Mouse (Mus musculus) liver, embryonic 11.5 days (tissue): ENCODE results near the gene Dalrd3. TPM values are rescaled to one million over a fixed set of nuclear protein-coding genes. Genes with fewer than 3 reads are reported as not detected.
"Not testable (repeated sequence)": the region's sequence is repeated elsewhere in the genome, so short reads cannot be mapped to it uniquely, and the experiment has no call there.

Source experiments
- ATAC-seq: fragments of 200-750 bp; cut with Nextera tagmentation; replicated peaks from 2 replicates; pipeline ENCODE4 v1.8.0; 2017; ENCODE audit warnings: moderate number of reproducible peaks, mild to moderate bottlenecking, moderate TSS enrichment, moderate library complexity; ENCODE audit not compliant: low FRiP score
- DNase-seq: peaks from one replicate; pipeline ENCODE4 v3.0.0-alpha.2; 2017; ENCODE audit warnings: low spot score
- H3K27ac ChIP-seq: fragments of 300-500 bp; sonication (generic); 2 replicates; pipeline ENCODE4 v1.5.1; 2014; ENCODE audit warnings: mild to moderate bottlenecking, low read depth, low read length, control low read depth
- H3K27me3 ChIP-seq: fragments of 300-500 bp; sonication (generic); replicated peaks from 2 replicates; pipeline ENCODE4 v1.6.1; 2014; ENCODE audit warnings: low read length, mixed read lengths; ENCODE audit not compliant: control insufficient read depth, insufficient read depth
- H3K36me3 ChIP-seq: fragments of 300-500 bp; sonication (generic); 2 replicates; pipeline ENCODE4 v1.6.1; 2014; ENCODE audit warnings: mild to moderate bottlenecking, low read length, moderate library complexity, mixed read lengths; ENCODE audit not compliant: control insufficient read depth, insufficient read depth
- H3K4me1 ChIP-seq: fragments of 300-500 bp; sonication (generic); replicated peaks from 2 replicates; pipeline ENCODE4 v1.6.1; 2014; ENCODE audit warnings: low read length, mixed read lengths; ENCODE audit not compliant: control insufficient read depth, insufficient read depth
- H3K4me2 ChIP-seq: fragments of 300-500 bp; sonication (generic); 2 replicates; pipeline ENCODE4 v1.6.1; 2014; ENCODE audit warnings: mild to moderate bottlenecking, control low read depth, moderate library complexity
- H3K4me3 ChIP-seq: fragments of 300-500 bp; sonication (generic); 2 replicates; pipeline ENCODE4 v1.5.1; 2014; ENCODE audit warnings: low read depth, low read length, control low read depth
- H3K9ac ChIP-seq: fragments of 300-500 bp; sonication (generic); 2 replicates; pipeline ENCODE4 v1.6.1; 2014; ENCODE audit warnings: low read depth, low read length, control low read depth
- H3K9me3 ChIP-seq: fragments of 300-500 bp; sonication (generic); 2 replicates; pipeline ENCODE4 v1.6.1; 2016; ENCODE audit warnings: low read length, inconsistent platforms, mixed read lengths; ENCODE audit not compliant: control insufficient read depth
- WGBS: fragments of 180-500 bp; shearing (Covaris S2); extraction: QIAGEN DNeasy Blood & Tissue Kit; methylation state at CpG from one replicate; pipeline ENCODE4 v1.1.7; 2014; 5-methylcytosine and 5-hydroxymethylcytosine counted together
- microRNA counts: library from miRNA; unstranded; fragments of <30 nt; microRNA quantifications from one replicate; lab custom pipeline; 2015
- microRNA-seq: library from miRNA; unstranded; fragments of <30 nt; microRNA quantifications from one replicate; pipeline ENCODE4, GENCODE M21; 2017; ENCODE audit warnings: borderline number of aligned reads
- polyA plus RNA-seq: library from polyadenylated mRNA; unstranded; fragments of >200 nt; fragmentation: Nextera tagmentation; extraction: Ambion mirVana; gene quantifications from 2 replicates; pipeline ENCODE4 v1.2.1, GENCODE M21; 2014

Dalrd3 gene
- polyA plus RNA-seq, 1 experiment from 2014 or later = 106 TPM

- DNase-seq = no peak
- Histone ChIP-seq H3K4me1 (peaks cover 9% of the 10 kb centered on the region; the same call in 1 of the 2 replicates), H3K27ac (no peak overlapping the region), H3K36me3 (peaks cover 5% of the 10 kb centered on the region; the same call in 1 of the 2 replicates), H3K4me3 (no peak overlapping the region), H3K4me2 (no peak overlapping the region), H3K27me3 (no peaks in the 10 kb centered on the region), H3K9ac (no peak overlapping the region), H3K9me3 (no peaks in the 10 kb centered on the region)
- no peak for ATAC-seq
- 72% methylated on average over 4 of the region's 4 CpGs for WGBS
Observed at GRCm38 (mm10) chr9:108599021-108599566, 29.4 kb downstream of the Dalrd3 start.

- 61% methylated on average over 2 of the region's 2 CpGs for WGBS
- no peak overlapping the region for H3K9ac ChIP-seq
- ATAC-seq = no peak
- H3K9me3 ChIP-seq = no peaks in the 10 kb centered on the region
- peaks cover 6% of the 10 kb centered on the region; the same call in 1 of the 2 replicates for H3K4me1 ChIP-seq
- no peaks in the 10 kb centered on the region for H3K27me3 ChIP-seq
- no peak overlapping the region for H3K4me3 ChIP-seq
- DNase-seq = no peak
- no peak overlapping the region for H3K4me2 ChIP-seq
- no peak overlapping the region for H3K27ac ChIP-seq
- H3K36me3 ChIP-seq = peaks cover 12% of the 10 kb centered on the region; the same call in 1 of the 2 replicates
Observed at GRCm38 (mm10) chr9:108600011-108600410, 30.3 kb downstream of the Dalrd3 start.

- DNase-seq = no peak
Observed at GRCm38 (mm10) chr9:108601986-108602385, 32.3 kb downstream of the Dalrd3 start.

GRCm38 (mm10) chr9:108607929-108608328, 38.2 kb downstream of the Dalrd3 start:
- H3K36me3 ChIP-seq = peaks cover 46% of the 10 kb centered on the region
- H3K9ac ChIP-seq, ATAC-seq, H3K4me2 ChIP-seq, H3K27ac ChIP-seq, H3K4me1 ChIP-seq, DNase-seq, H3K9me3 ChIP-seq, H3K4me3 ChIP-seq, H3K27me3 ChIP-seq: not testable (repeated sequence)
- WGBS = 85% methylated on average over 5 of the region's 5 CpGs

More at GRCm38 (mm10) chr9:108601986-108602385, 32.3 kb downstream of the Dalrd3 start:
- no peak overlapping the region for H3K9ac ChIP-seq
- H3K9me3 ChIP-seq = no peaks in the 10 kb centered on the region
- H3K4me2 ChIP-seq = no peak overlapping the region
- H3K4me3 ChIP-seq = no peak overlapping the region
- no peaks in the 10 kb centered on the region for H3K27me3 ChIP-seq
- ATAC-seq = no peak
- peaks cover 2% of the 10 kb centered on the region; the same call in 1 of the 2 replicates for H3K4me1 ChIP-seq
- peaks cover 18% of the 10 kb centered on the region; the same call in 1 of the 2 replicates for H3K36me3 ChIP-seq
- WGBS = 75% methylated on average over 4 of the region's 4 CpGs
- H3K27ac ChIP-seq = no peak overlapping the region

GRCm38 (mm10) chr9:108608889-108609288, 39.2 kb downstream of the Dalrd3 start:
- Histone ChIP-seq H3K4me1 (no peaks in the 10 kb centered on the region; the same call in 1 of the 2 replicates), H3K9ac (no peak overlapping the region), H3K36me3 (peaks cover 42% of the 10 kb centered on the region), H3K27me3 (no peaks in the 10 kb centered on the region), H3K4me2 (no peak overlapping the region), H3K9me3 (no peaks in the 10 kb centered on the region), H3K4me3 (no peak overlapping the region), H3K27ac (no peak overlapping the region)
- no peak for ATAC-seq
- WGBS = 76% methylated on average over 4 of the region's 4 CpGs
- DNase-seq = no peak

GRCm38 (mm10) chr9:108611488-108611887, 41.8 kb downstream of the Dalrd3 start:
- Histone ChIP-seq H3K9ac (no peak overlapping the region), H3K36me3 (peaks cover 42% of the 10 kb centered on the region), H3K4me3 (no peak overlapping the region), H3K4me2 (no peak overlapping the region), H3K9me3 (no peaks in the 10 kb centered on the region), H3K4me1 (no peaks in the 10 kb centered on the region; the same call in 1 of the 2 replicates), H3K27me3 (no peaks in the 10 kb centered on the region), H3K27ac (no peak overlapping the region)
- ATAC-seq (no peak), DNase-seq (no peak)
- 94% methylated on average over 10 of the region's 10 CpGs for WGBS

GRCm38 (mm10) chr9:108617301-108617700, 47.6 kb downstream of the Dalrd3 start:
- no peak for DNase-seq
- no peaks in the 10 kb centered on the region for H3K27me3 ChIP-seq
- H3K9ac ChIP-seq = no peak overlapping the region
- H3K27ac ChIP-seq = no peak overlapping the region
- H3K4me1 ChIP-seq = no peaks in the 10 kb centered on the region
- 87% methylated on average over 1 of the region's 1 CpGs for WGBS
- H3K4me2 ChIP-seq = no peak overlapping the region
- H3K4me3 ChIP-seq = no peak overlapping the region
- no peaks in the 10 kb centered on the region for H3K9me3 ChIP-seq
- H3K36me3 ChIP-seq = peaks cover 30% of the 10 kb centered on the region
- no peak for ATAC-seq

MicroRNA genes within 50 kb of the gene (microRNA counts, 519-probe panel; counts per million panel counts)
- microRNA mmu-miR-191 (lab: Ali Mortazavi, UCI) (5,911 counts per million, percentile 63 among the panel's probes with 10 or more counts), microRNA mmu-miR-425 (lab: Ali Mortazavi, UCI) (4,380 counts per million, percentile 28 among the panel's probes with 10 or more counts)

Small RNA genes lying within 50 kb of the gene (microRNA-seq; reads per million reads assigned to microRNA genes)
- gene Gm24083 (not detected), gene Mir191 (not detected), gene Mir425 (9,606 reads per million, percentile 93 among the genes with 10 or more reads in this experiment)

Other genes with a start within 250 kb of the Dalrd3 start
- gene Gpx1, start 231.0 kb upstream of the Dalrd3 start, polyA plus RNA-seq = 2,990 and 3,052 TPM in 2 replicates
- 114 and 122 TPM in 2 replicates for gene Usp4, start 222.0 kb upstream of the Dalrd3 start, polyA plus RNA-seq
- gene 1700102P08Rik, start 177.1 kb upstream of the Dalrd3 start, polyA plus RNA-seq = 0.81 and 1.3 TPM in 2 replicates
- 0.82 and 0.88 TPM in 2 replicates for gene Ccdc36, start 141.4 kb upstream of the Dalrd3 start, polyA plus RNA-seq
- not detected in 2 replicates for gene BC048562, start 133.4 kb upstream of the Dalrd3 start, polyA plus RNA-seq
- 48.6 and 51.1 TPM in 2 replicates for gene Ccdc71, start 109.4 kb upstream of the Dalrd3 start, polyA plus RNA-seq
- gene Klhdc8b, start 108.3 kb upstream of the Dalrd3 start, polyA plus RNA-seq = 24.2 and 26.8 TPM in 2 replicates
- gene Lamb2, start 90.2 kb upstream of the Dalrd3 start, polyA plus RNA-seq = 14.8 and 18.7 TPM in 2 replicates
- gene Usp19, start 79.3 kb upstream of the Dalrd3 start, polyA plus RNA-seq = 57.5 and 66.8 TPM in 2 replicates
- 120 and 122 TPM in 2 replicates for gene Qars, start 62.2 kb upstream of the Dalrd3 start, polyA plus RNA-seq
- gene Qrich1, start 53.1 kb upstream of the Dalrd3 start, polyA plus RNA-seq = 106 and 116 TPM in 2 replicates
- gene Impdh2, start 9.6 kb upstream of the Dalrd3 start, polyA plus RNA-seq = 285 and 298 TPM in 2 replicates
- 45.9 and 46.2 TPM in 2 replicates for gene Ndufaf3, start 2.5 kb upstream of the Dalrd3 start, polyA plus RNA-seq
- 51.8 and 54.0 TPM in 2 replicates for gene Wdr6, start 8.9 kb downstream of the Dalrd3 start, polyA plus RNA-seq
- 2.1 and 2.5 TPM in 2 replicates for gene P4htm, start 27.8 kb downstream of the Dalrd3 start, polyA plus RNA-seq
- 47.7 and 54.2 TPM in 2 replicates for gene Arih2, start 79.5 kb downstream of the Dalrd3 start, polyA plus RNA-seq
- gene Slc25a20, start 92.2 kb downstream of the Dalrd3 start, polyA plus RNA-seq = 25.0 and 30.0 TPM in 2 replicates
- 23.8 and 26.2 TPM in 2 replicates for gene Prkar2a, start 119.4 kb downstream of the Dalrd3 start, polyA plus RNA-seq
- 31.8 and 37.5 TPM in 2 replicates for gene Ip6k2, start 213.9 kb downstream of the Dalrd3 start, polyA plus RNA-seq
- gene Nckipsd, start 238.5 kb downstream of the Dalrd3 start, polyA plus RNA-seq = 8.8 and 16.2 TPM in 2 replicates